Mouse (Mus musculus) intestine, embryonic 16.5 days (tissue): ENCODE measurements at regions not wholly inside any gene's neighbourhood (a gene's known extent, or its start where the extent isn't known, plus 50 kb on each side); places are given as distances from the start of the nearest gene placed in this dataset.

Experiments
- ATAC-seq: fragments of 200-750 bp; cut with Nextera tagmentation; 2 replicates; pipeline ENCODE4 v1.8.0; 2017; ENCODE audit warnings: moderate TSS enrichment, moderate library complexity
- H3K27ac ChIP-seq: fragments of 300-500 bp; sonication (generic); 2 replicates; pipeline ENCODE4 v1.5.1; 2014; ENCODE audit warnings: mild to moderate bottlenecking, low read length
- H3K27me3 ChIP-seq: fragments of 300-500 bp; sonication (generic); replicated peaks from 2 replicates; pipeline ENCODE4 v1.6.1; 2014; ENCODE audit warnings: low read length, control low read depth, mixed read lengths; ENCODE audit not compliant: control insufficient read depth, insufficient read depth
- H3K36me3 ChIP-seq: fragments of 300-500 bp; sonication (generic); 2 replicates; pipeline ENCODE4 v1.6.1; 2014; ENCODE audit warnings: low read length, control low read depth; ENCODE audit not compliant: control insufficient read depth, insufficient read depth
- H3K4me1 ChIP-seq: fragments of 300-500 bp; sonication (generic); 2 replicates; pipeline ENCODE4 v1.6.1; 2014; ENCODE audit warnings: low read length, control low read depth, mixed read lengths; ENCODE audit not compliant: control insufficient read depth, insufficient read depth
- H3K4me2 ChIP-seq: fragments of 300-500 bp; sonication (generic); 2 replicates; pipeline ENCODE4 v1.6.1; 2014; ENCODE audit warnings: low read depth, low read length, control low read depth
- H3K4me3 ChIP-seq: fragments of 300-500 bp; sonication (generic); 2 replicates; pipeline ENCODE4 v1.5.1; 2014; ENCODE audit warnings: mild to moderate bottlenecking, low read length
- H3K9ac ChIP-seq: fragments of 300-500 bp; sonication (generic); 2 replicates; pipeline ENCODE4 v1.6.1; 2014; ENCODE audit warnings: low read depth, low read length
- H3K9me3 ChIP-seq: fragments of 300-500 bp; sonication (generic); 2 replicates; pipeline ENCODE4 v1.6.1; 2016; ENCODE audit warnings: low read length, control low read depth; ENCODE audit not compliant: control insufficient read depth
- WGBS: fragments of 180-500 bp; shearing (Covaris S2); extraction: QIAGEN DNeasy Blood & Tissue Kit; methylation state at CpG from one replicate; pipeline ENCODE4 v1.1.7; 2014; 5-methylcytosine and 5-hydroxymethylcytosine counted together

DNA sequence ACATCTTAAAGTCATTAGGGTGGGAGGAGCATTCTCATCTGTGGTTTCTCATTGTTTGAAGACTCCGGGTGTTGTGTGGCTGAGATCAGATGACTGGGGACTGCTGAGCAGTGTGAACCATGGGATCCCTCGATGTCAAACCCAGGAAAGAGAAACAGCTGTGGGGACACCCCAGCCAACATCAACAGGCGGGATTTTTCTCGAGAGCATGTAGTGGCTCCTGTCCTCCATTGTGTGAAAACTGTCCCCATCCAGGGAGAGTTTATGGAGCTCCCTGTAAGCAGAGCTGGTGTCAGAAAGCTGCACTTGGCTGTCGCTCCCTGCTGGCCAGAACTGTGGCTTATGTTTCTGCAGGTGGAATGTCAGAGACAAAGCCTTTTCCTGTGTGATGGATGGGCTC lies 210.7 kb upstream of the Bmper start:
- 29% methylated on average over 5 of the region's 5 CpGs for WGBS
- H3K27me3 ChIP-seq = no peaks in the 10 kb centered on the region
- peaks cover 3% of the 10 kb centered on the region; the same call in 1 of the 2 replicates for H3K4me1 ChIP-seq
- no peak overlapping the region for H3K27ac ChIP-seq
- H3K4me2 ChIP-seq = no peak overlapping the region
- no peaks in the 10 kb centered on the region for H3K36me3 ChIP-seq
- H3K9me3 ChIP-seq = no peaks in the 10 kb centered on the region
- H3K9ac ChIP-seq = no peak overlapping the region
- ATAC-seq = no peak
- no peak overlapping the region for H3K4me3 ChIP-seq

DNA sequence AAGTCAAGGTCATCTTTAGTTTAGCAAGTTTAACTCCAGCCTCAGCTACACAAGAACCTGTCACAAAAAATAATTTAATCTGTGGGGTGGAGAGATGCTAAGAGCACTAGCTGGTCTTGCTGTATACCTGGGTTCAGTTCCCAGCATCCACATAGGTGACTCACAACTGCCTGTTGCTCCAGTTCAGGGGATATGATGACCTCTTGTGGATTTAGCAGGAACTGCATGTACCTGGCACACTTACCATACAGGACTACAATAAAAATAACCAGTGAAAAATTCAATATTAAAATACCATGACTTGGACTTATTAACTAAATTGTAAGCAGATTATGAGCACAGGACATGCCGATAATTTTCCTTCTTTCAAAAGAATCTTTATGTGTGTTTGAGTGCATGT lies 206.1 kb upstream of the Bmper start:
- WGBS = 94% methylated on average over 1 of the region's 1 CpGs
- no peak overlapping the region for H3K27ac ChIP-seq
- H3K9me3 ChIP-seq = no peaks in the 10 kb centered on the region
- no peaks in the 10 kb centered on the region for H3K36me3 ChIP-seq
- peaks cover 3% of the 10 kb centered on the region; the same call in 1 of the 2 replicates for H3K4me1 ChIP-seq
- no peak overlapping the region for H3K4me3 ChIP-seq
- H3K9ac ChIP-seq = no peak overlapping the region
- no peak overlapping the region for H3K4me2 ChIP-seq
- ATAC-seq = no peak
- no peaks in the 10 kb centered on the region for H3K27me3 ChIP-seq

DNA sequence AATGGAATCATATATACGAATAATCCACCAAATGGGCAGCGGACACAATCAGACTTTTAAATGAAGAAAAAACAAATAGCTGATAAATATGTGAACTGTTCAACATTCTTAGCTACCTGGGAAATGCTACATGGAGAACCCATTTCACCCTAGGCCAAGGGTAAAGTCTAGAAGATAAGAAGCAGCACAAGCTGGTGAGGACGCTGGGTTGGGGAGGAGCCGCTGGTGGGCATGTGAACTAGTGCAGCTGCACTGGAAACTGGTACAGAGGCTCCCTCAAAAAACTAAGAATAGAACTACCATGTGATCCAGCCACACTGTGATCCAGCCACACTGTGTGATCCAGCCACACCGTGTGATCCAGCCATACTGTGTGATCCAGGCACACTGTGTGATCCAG lies 198.8 kb upstream of the Bmper start:
- Histone ChIP-seq H3K9me3 (no peaks in the 10 kb centered on the region), H3K4me3 (no peak overlapping the region), H3K4me1 (0 out of 2 replicates have a peak, but pooled peaks cover under 1% of the 10 kb centered on the region), H3K27me3 (no peaks in the 10 kb centered on the region), H3K9ac (no peak overlapping the region), H3K27ac (no peak overlapping the region), H3K4me2 (no peak overlapping the region), H3K36me3 (no peaks in the 10 kb centered on the region)
- 82% methylated on average over 5 of the region's 5 CpGs for WGBS
- ATAC-seq = peak; percentile 82

DNA sequence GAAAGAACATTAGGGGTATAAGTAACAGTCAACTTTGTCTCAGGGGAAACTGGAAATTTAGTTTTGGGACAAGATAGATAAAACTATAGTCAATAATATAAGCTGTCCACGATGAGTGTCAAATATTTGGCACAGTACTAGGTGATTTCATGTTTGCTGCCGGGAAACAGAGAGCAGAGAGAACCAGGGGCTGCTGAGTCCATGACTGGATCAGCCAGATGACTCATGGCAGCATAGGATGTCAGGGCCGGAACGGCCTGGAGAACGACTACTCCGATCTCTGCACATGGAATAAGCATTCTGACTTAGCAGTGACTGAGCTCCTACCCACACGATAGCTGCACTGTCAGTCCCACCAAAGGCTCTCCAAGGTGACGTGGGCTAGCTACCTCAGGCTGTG lies 197.6 kb upstream of the Bmper start:
- Histone ChIP-seq H3K27me3 (no peaks in the 10 kb centered on the region), H3K4me2 (no peak overlapping the region), H3K27ac (no peak overlapping the region), H3K4me3 (no peak overlapping the region), H3K9me3 (no peaks in the 10 kb centered on the region), H3K36me3 (no peaks in the 10 kb centered on the region), H3K4me1 (0 out of 2 replicates have a peak, but pooled peaks cover 4% of the 10 kb centered on the region), H3K9ac (no peak overlapping the region)
- no peak for ATAC-seq
- WGBS = 86% methylated on average over 8 of the region's 8 CpGs

DNA sequence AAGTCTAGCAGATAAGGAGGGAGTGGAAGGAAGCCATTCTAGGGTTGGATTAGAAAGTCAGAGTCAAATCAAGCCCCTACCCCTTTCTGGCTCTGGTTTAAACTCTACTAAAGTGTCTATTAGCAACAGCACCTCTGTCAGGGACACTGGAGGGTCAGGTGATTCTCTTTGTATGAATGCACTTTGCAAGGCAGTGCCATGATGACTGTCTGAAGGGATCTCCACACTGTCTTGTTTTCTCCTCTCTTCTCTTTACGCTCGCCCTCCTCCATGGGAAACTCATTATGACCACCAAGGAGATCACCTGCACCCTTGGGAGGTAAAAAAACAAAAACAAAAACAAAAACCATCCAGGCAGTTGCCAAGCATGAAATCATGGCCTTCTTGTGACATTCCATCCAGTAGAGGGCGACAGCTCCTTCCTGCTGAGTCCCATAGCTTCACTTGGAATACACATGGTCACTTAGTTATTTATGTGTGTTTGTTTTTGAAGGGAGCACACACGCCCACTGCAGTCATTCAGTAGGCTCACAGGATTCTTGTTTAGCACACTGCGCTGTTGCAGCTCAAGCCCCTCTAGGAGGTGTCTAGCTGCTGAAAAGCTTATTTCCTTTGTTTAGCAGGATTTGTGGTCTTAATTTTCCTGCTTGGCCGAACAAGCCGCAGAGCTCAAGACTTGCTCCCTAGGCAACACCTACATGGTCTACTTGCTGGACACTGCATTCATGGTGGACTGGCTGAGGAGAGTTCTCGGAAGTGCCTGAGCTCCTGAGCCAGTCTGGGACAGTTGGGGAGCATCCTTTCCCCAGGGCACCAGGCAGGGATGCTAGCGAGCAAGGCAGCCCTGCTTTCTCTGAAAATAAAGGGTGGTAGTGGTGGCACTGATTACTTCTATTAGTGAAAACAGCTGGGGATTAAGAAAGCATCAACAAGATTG lies 195.2 kb upstream of the Bmper start:
- Histone ChIP-seq H3K9me3 (no peaks in the 10 kb centered on the region), H3K27me3 (no peaks in the 10 kb centered on the region), H3K27ac (no peak overlapping the region), H3K4me3 (no peak overlapping the region), H3K4me1 (peaks cover 11% of the 10 kb centered on the region; the same call in 1 of the 2 replicates), H3K4me2 (no peak overlapping the region), H3K36me3 (no peaks in the 10 kb centered on the region), H3K9ac (no peak overlapping the region)
- ATAC-seq = peak; percentile 41; the same call in 1 of the 2 replicates
- WGBS = 69% methylated on average over 9 of the region's 9 CpGs

DNA sequence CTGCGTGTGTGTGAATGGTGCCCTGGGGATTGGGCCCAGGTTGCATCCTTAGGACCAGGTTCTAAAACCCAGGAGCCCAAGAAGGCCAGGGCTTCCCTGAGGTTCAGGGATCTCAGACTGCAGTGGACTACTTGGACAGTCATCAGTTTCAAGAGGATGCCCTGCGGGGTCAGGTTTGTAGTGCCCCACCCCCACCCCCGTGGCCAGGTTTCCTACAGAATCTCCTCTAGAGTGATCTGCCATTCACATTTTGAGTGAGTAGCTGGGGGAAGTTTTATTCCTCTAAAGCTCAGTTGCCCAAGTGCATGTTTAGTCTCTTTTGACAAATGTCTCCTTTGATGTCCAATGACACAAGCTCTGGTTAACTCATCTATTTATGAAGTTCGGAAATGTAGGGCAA lies 193.5 kb upstream of the Bmper start:
- Histone ChIP-seq H3K9me3 (no peaks in the 10 kb centered on the region), H3K4me3 (no peak overlapping the region), H3K27me3 (no peaks in the 10 kb centered on the region), H3K36me3 (no peaks in the 10 kb centered on the region), H3K9ac (no peak overlapping the region), H3K4me1 (peaks cover 11% of the 10 kb centered on the region; the same call in 1 of the 2 replicates), H3K4me2 (no peak overlapping the region), H3K27ac (no peak overlapping the region)
- ATAC-seq = no peak
- 67% methylated on average over 4 of the region's 4 CpGs for WGBS

DNA sequence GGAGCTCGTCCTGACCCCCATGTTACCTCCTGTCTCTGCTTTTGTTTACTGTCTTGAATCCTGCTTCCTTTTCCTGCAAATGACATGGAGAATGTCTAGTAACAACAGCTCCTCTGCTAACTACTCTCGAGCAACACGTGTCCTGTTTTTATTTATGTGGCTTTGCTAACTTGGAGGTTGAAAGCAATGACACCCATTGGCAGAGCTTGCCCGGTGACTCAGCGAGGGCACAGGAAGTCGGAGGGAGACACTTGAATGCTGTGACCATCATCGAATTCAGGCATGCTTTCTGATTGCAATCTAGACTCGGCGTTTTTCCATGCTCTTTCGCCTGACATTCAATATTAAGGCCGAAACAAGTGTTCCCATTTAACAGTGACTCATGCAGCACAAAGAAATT lies 192.7 kb upstream of the Bmper start:
- H3K36me3 ChIP-seq = no peaks in the 10 kb centered on the region
- H3K9ac ChIP-seq = no peak overlapping the region
- H3K4me3 ChIP-seq = no peak overlapping the region
- WGBS = 56% methylated on average over 11 of the region's 11 CpGs
- peaks cover 11% of the 10 kb centered on the region; the same call in 1 of the 2 replicates for H3K4me1 ChIP-seq
- no peak overlapping the region for H3K27ac ChIP-seq
- no peaks in the 10 kb centered on the region for H3K27me3 ChIP-seq
- no peak overlapping the region for H3K4me2 ChIP-seq
- ATAC-seq = no peak
- no peaks in the 10 kb centered on the region for H3K9me3 ChIP-seq

DNA sequence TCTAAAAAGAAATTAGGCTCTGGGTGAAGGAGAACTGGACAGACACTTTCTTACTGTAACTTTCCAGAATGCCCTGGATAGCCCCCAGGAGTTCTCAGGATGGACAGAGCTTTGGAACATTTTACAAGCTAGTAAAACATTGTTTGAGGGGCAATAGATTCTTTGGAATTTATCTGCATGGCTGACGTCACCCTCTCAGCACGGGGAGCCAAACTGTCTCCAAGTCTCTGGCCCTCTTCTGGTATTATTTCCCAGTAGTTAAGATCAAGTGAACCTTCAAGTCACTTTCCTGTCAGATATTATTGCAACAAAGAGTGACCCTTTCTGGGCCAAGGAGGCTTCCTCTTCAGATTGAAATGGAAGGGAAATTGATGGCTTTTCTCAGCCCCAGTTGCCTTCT lies 192.3 kb upstream of the Bmper start:
- Histone ChIP-seq H3K36me3 (no peaks in the 10 kb centered on the region), H3K9me3 (no peaks in the 10 kb centered on the region), H3K27me3 (no peaks in the 10 kb centered on the region), H3K9ac (no peak overlapping the region), H3K4me3 (no peak overlapping the region), H3K4me2 (no peak overlapping the region), H3K27ac (no peak overlapping the region), H3K4me1 (peaks cover 11% of the 10 kb centered on the region; the same call in 1 of the 2 replicates)
- 12% methylated on average over 2 of the region's 2 CpGs for WGBS
- no peak for ATAC-seq

DNA sequence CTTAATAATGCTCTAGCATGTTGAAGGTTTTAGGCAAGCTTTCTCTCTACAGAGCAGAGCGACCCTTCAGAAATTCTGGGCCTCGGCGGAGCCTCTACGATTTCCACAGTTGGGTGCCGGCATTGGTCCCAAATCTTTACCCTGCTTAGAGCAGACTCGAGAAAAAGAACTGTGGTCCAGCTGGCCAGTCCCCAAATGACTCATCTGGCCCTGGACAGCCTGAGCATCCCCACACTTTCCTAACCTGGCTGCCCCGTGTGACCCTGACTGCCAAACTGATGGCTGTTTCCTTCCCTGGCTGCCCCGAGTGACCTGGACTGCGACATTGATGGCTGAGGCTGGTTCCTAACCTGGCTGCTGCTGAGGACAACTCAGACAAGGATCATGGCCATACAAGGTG lies 191.0 kb upstream of the Bmper start:
- H3K27me3 ChIP-seq = no peaks in the 10 kb centered on the region
- H3K27ac ChIP-seq = no peak overlapping the region
- H3K4me1 ChIP-seq = peaks cover 21% of the 10 kb centered on the region
- H3K9ac ChIP-seq = no peak overlapping the region
- H3K4me2 ChIP-seq = no peak overlapping the region
- no peaks in the 10 kb centered on the region for H3K9me3 ChIP-seq
- H3K36me3 ChIP-seq = no peaks in the 10 kb centered on the region
- no peak for ATAC-seq
- WGBS = 89% methylated on average over 9 of the region's 9 CpGs
- no peak overlapping the region for H3K4me3 ChIP-seq
